Comparison of ENCODE assay signal across 20 mouse cellular contexts in genomic region chr4:40697059-40697458, GRCm38 (mm10). TPM values are rescaled to one million over a fixed set of nuclear protein-coding genes. Genes with fewer than 3 reads are reported as not detected.
DNase-seq lines count a peak whose midpoint lies in the region; TF ChIP-seq lines count a peak whose summit lies in the region.
"Had no signal": no experiment of that assay in that cellular context is flagged by ENCODE, and none has a peak within 500 bp of the region (broad histone marks: within the 10 kb centered on the region; RNA-seq: fewer than 3 reads in every experiment).

No protein-coding gene starts in this region.

- peaks cover 0 to 7% of the 10 kb centered on the region in 2 experiments; a peak in 3 of 4 replicates for H3K36me3 ChIP-seq in MEL (ENCODE audit: control insufficient read depth in 1 of 2, insufficient read depth in 2 of 2, low read length in 2 of 2)
- H3K36me3 ChIP-seq in myocyte (ENCODE audit: control insufficient read depth, insufficient read depth), result peaks cover 28% of the 10 kb centered on the region

- peaks cover 3 to 8% of the 10 kb centered on the region in 2 experiments; a peak in 3 of 4 replicates for H3K4me1 ChIP-seq in MEL (ENCODE audit: control insufficient read depth in 1 of 2, insufficient read depth in 2 of 2, low read length in 2 of 2)

- H3K27ac ChIP-seq in MEL (ENCODE audit: control insufficient read depth, low read depth, low read length), result no peak overlapping the region

- TF ChIP-seq POLR2A in MEL (IDR thresholded peaks at IDR 0.05; ENCODE audit: control insufficient read depth in 1 of 2, insufficient read depth in 1 of 2, low read depth in 1 of 2, low read length in 2 of 2, poor library complexity in 1 of 2) (no peak), myocyte (IDR thresholded peaks at IDR 0.05; ENCODE audit: insufficient read length, low read depth) (no peak)

- H3K9ac ChIP-seq in MEL (ENCODE audit: control insufficient read depth, low read depth, low read length, poor library complexity, severe bottlenecking), result no peak overlapping the region

- no peak for TF ChIP-seq CTCF in MEL (IDR thresholded peaks at IDR 0.05 in 2 of 3, conservative IDR thresholded peaks at IDR 0.05 in 1 of 3; ENCODE audit: control insufficient read depth in 1 of 3, insufficient read depth in 1 of 3, low read depth in 2 of 3, low read length in 3 of 3, poor library complexity in 1 of 3, severe bottlenecking in 1 of 3)

- peak overlapping the region; percentile 1 for H3K4me2 ChIP-seq in myocyte (ENCODE audit: low read depth)

- no peak for TF ChIP-seq EP300 in MEL (IDR thresholded peaks at IDR 0.05; ENCODE audit: low read depth in 1 of 2, low read length in 2 of 2)

- no peaks in the 10 kb centered on the region for H3K79me2 ChIP-seq in MEL (ENCODE audit: control insufficient read depth, insufficient read depth, low read length, poor library complexity)
- H3K79me2 ChIP-seq in myocyte (ENCODE audit: control insufficient read depth, insufficient read depth), result peaks cover 16% of the 10 kb centered on the region

- H3K27me3 ChIP-seq in MEL (ENCODE audit: control insufficient read depth in 1 of 2, insufficient read depth in 2 of 2, low read length in 2 of 2) (no peaks in the 10 kb centered on the region), myocyte (ENCODE audit: control insufficient read depth, insufficient read depth, insufficient read length) (no peaks in the 10 kb centered on the region)
- H3K27me3 ChIP-seq: CH12.LX, Patski had no signal

- H3K4me3 ChIP-seq in MEL (ENCODE audit: control insufficient read depth in 1 of 2, insufficient read depth in 1 of 2, low read depth in 2 of 2, low read length in 2 of 2), result no peak overlapping the region
- no peak overlapping the region for H3K4me3 ChIP-seq in myocyte

- DNase-seq in heart, adult 11 months, result peak; percentile 51
- DNase-seq in heart, adult 18-20 months, result no peak
- DNase-seq in MEL (ENCODE audit: low read depth, low spot score), result peak; percentile 52
- no peak for DNase-seq in gastrocnemius, postnatal 4 days (ENCODE audit: low spot score in 2 of 2)
- DNase-seq in layer of hippocampus, adult 11-12 months (ENCODE audit: low spot score), result no peak
- DNase-seq: adrenal gland, adult 2 months; adrenal gland, adult 8-10 months; adrenal gland, postnatal 10 days; adrenal gland, postnatal 14 days; adrenal gland, postnatal 25 days; adrenal gland, postnatal 36 days; B cell, adult 2 months; cerebellum, adult 11 months; cerebellum, adult 11-12 months; cerebellum, adult 18-20 months; cerebellum, adult 2 months had no signal

- no peaks in the 10 kb centered on the region for H3K9me3 ChIP-seq in MEL (replicated peaks; ENCODE audit: insufficient read depth, low read length)
- H3K9me3 ChIP-seq: G1E had no signal

- TF ChIP-seq RAD21 in MEL (IDR thresholded peaks at IDR 0.05; ENCODE audit: low read depth, low read length), result no peak

- H3ac ChIP-seq in myocyte (ENCODE audit: control insufficient read depth, insufficient read length), result no peak overlapping the region

TF ChIP-seq in MEL, 35 proteins besides CTCF, POLR2A, EP300 and RAD21:
- TF ChIP-seq GATA1 (IDR thresholded peaks at IDR 0.05; ENCODE audit: low read depth, low read length) (peak; percentile 61), GABPA (IDR thresholded peaks at IDR 0.05; ENCODE audit: low read depth, low read length) (no peak)
TF ChIP-seq in MEL: peak in this region for 1.

TF ChIP-seq in myocyte, 11 proteins besides CTCF, POLR2A, EP300 and RAD21:
- TF ChIP-seq TCF3 (IDR thresholded peaks at IDR 0.05; ENCODE audit: insufficient read length, low read depth) (no peak), SRF (IDR thresholded peaks at IDR 0.05; ENCODE audit: control insufficient read depth, insufficient read length, low read depth) (no peak), TCF12 (IDR thresholded peaks at IDR 0.05; ENCODE audit: insufficient read depth, poor library complexity, severe bottlenecking) (no peak), REST (IDR thresholded peaks at IDR 0.05; ENCODE audit: insufficient read depth, insufficient read length) (no peak), CEBPB (IDR thresholded peaks at IDR 0.05; ENCODE audit: insufficient read depth, poor library complexity, severe bottlenecking) (no peak), MAX (IDR thresholded peaks at IDR 0.05; ENCODE audit: low read depth) (no peak), POLR2AphosphoS2 (IDR thresholded peaks at IDR 0.05; ENCODE audit: insufficient read length, low read depth) (no peak), USF1 (IDR thresholded peaks at IDR 0.05; ENCODE audit: low read depth) (no peak), MYOD1 (IDR thresholded peaks at IDR 0.05; ENCODE audit: control insufficient read depth in 1 of 3, insufficient read length in 2 of 3, low read depth in 2 of 3) (no peak), E2F4 (IDR thresholded peaks at IDR 0.05; ENCODE audit: insufficient read depth) (no peak), MYOG (IDR thresholded peaks at IDR 0.05; ENCODE audit: control insufficient read depth in 1 of 3, insufficient read depth in 1 of 3, insufficient read length in 2 of 3, low read depth in 2 of 3) (no peak)

RNA-seq across cellular contexts. Expression of gene Aptx, which starts 5.9 kb away (rescaled TPM):
- total RNA-seq in heart, adult 18-20 months (2021), result 10 to 100 TPM; 14.9 to 16.7 TPM
- 15.6 and 19.8 TPM in 2 replicates for total RNA-seq in MEL (2012; rRNA removed)
- polyA plus RNA-seq in MEL (2012; ENCODE audit: insufficient read depth in 1 of 2, insufficient read length in 2 of 2, low read depth in 1 of 2, low replicate concordance in 2 of 2, missing spikeins in 1 of 2) (10 to 100 TPM in 1 of 2 experiments, not detected in 1; 18.8 TPM), myocyte (2012; fragmentation: generic; extraction: Trizol) (20.4 TPM)
- 10 to 100 TPM; 18.9 to 20.9 TPM for total RNA-seq in gastrocnemius, postnatal 4 days (2021)

RNA-seq across cellular contexts. Expression of gene Dnaja1, which starts 24.9 kb away (rescaled TPM):
- 100 to 1,000 TPM; 122 to 176 TPM for total RNA-seq in heart, adult 18-20 months (2021)
- 108 and 115 TPM in 2 replicates for total RNA-seq in MEL (2012; rRNA removed)
- polyA plus RNA-seq in MEL (2012; ENCODE audit: insufficient read depth in 1 of 2, insufficient read length in 2 of 2, low read depth in 1 of 2, low replicate concordance in 2 of 2, missing spikeins in 1 of 2) (100 to 1,000 TPM; 355 to 482 TPM), myocyte (2012; fragmentation: generic; extraction: Trizol) (68.3 TPM)
- total RNA-seq in gastrocnemius, postnatal 4 days (2021), result 100 to 1,000 TPM; 102 to 123 TPM

Comparison
In these comparisons a context has a peak if more than half of its experiments do, and no peak if none do; other contexts are left out.
1. DNase-seq: peak in heart, adult 11 months (single experiment) and MEL (single experiment); none in heart, adult 18-20 months (0 of 2), gastrocnemius, postnatal 4 days (0 of 2) and layer of hippocampus, adult 11-12 months (single experiment).